Mouse (Mus musculus) testis, postnatal 10 days (tissue): Measurements from ENCODE around the gene Inpp5b.

Experiments
- DNase-seq: peaks from one replicate; pipeline ENCODE4 v3.0.0; 2021; ENCODE audit warnings: low spot score

The Inpp5b gene

GRCm38 (mm10) chr4:124765802-124766565 lies 24.3 kb downstream of the Inpp5b start:
- DNase-seq = no peak

GRCm38 (mm10) chr4:124766566-124766940 lies 24.9 kb downstream of the Inpp5b start:
- no peak for DNase-seq

GRCm38 (mm10) chr4:124768963-124769591 lies 27.4 kb downstream of the Inpp5b start:
- DNase-seq = no peak

- no peak for DNase-seq
Observed at GRCm38 (mm10) chr4:124770624-124771023, 29.0 kb downstream of the Inpp5b start.

GRCm38 (mm10) chr4:124772125-124772524 lies 30.5 kb downstream of the Inpp5b start:
- DNase-seq = no peak

GRCm38 (mm10) chr4:124773449-124773848 lies 31.8 kb downstream of the Inpp5b start:
- no peak for DNase-seq

GRCm38 (mm10) chr4:124773995-124774394 lies 32.3 kb downstream of the Inpp5b start:
- no peak for DNase-seq

GRCm38 (mm10) chr4:124774429-124774828 lies 32.8 kb downstream of the Inpp5b start:
- no peak for DNase-seq

- DNase-seq = no peak
Observed at GRCm38 (mm10) chr4:124781361-124781760, 39.7 kb downstream of the Inpp5b start.

GRCm38 (mm10) chr4:124782395-124782794 lies 40.7 kb downstream of the Inpp5b start:
- no peak for DNase-seq

- DNase-seq = no peak
Observed at GRCm38 (mm10) chr4:124783937-124784336, 42.3 kb downstream of the Inpp5b start.

- DNase-seq = no peak
Observed at GRCm38 (mm10) chr4:124790013-124790412, 48.4 kb downstream of the Inpp5b start.

GRCm38 (mm10) chr4:124792114-124792513 lies 50.5 kb downstream of the Inpp5b start:
- DNase-seq = no peak

GRCm38 (mm10) chr4:124796141-124796540 lies 54.5 kb downstream of the Inpp5b start:
- no peak for DNase-seq

- DNase-seq = no peak
Observed at GRCm38 (mm10) chr4:124796913-124797312, 55.3 kb downstream of the Inpp5b start.

- DNase-seq = peak; percentile 95
Observed at GRCm38 (mm10) chr4:124801552-124802308, 60.1 kb downstream of the Inpp5b start, which contains the start of gene Mtf1. Gene Mtf1 (plus strand): TSS chr4:124802104.

GRCm38 (mm10) chr4:124802309-124803260 lies 60.9 kb downstream of the Inpp5b start:
- DNase-seq = peak; percentile 97

- no peak for DNase-seq
Observed at GRCm38 (mm10) chr4:124803406-124803805, 61.8 kb downstream of the Inpp5b start.

GRCm38 (mm10) chr4:124808511-124808910 lies 66.9 kb downstream of the Inpp5b start:
- no peak for DNase-seq

- no peak for DNase-seq
Observed at GRCm38 (mm10) chr4:124809136-124809883, 67.7 kb downstream of the Inpp5b start.

- DNase-seq = no peak
Observed at GRCm38 (mm10) chr4:124810056-124810455, 68.4 kb downstream of the Inpp5b start.
